ENCODE assay signal across 8 mouse cellular contexts in the genomic region with DNA sequence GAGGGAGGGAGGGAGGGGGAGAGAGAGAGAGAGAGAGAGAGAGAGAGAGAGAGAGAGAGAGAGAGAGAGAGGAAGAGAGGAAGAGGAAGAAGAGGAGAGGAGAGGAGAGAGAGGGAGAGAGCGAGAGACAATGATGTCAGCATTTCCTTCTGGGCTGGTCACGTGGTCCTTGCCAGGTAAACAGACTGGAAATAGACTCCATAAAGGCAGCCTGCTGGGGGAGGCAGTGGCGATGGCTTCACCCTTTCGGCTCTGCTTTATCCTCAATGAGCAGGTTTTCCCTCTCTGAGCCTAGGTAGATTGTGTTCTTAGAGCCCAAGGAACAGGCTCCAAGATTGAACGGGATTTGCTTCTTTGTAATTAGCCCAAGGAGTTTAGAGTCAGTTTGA.
DNase-seq lines count a peak whose midpoint lies in the region; ATAC-seq and TF ChIP-seq lines count a peak whose summit lies in the region.

No protein-coding gene starts in this region.

- no peak for ATAC-seq in forebrain, embryonic 14.5 days
- ATAC-seq in limb, embryonic 15.5 days (ENCODE audit: insufficient number of reproducible peaks, low FRiP score, low TSS enrichment, low read depth) = no peak

- DNase-seq in spleen, adult 2 months (ENCODE audit: low read depth in 1 of 2, low spot score in 2 of 2) = no peak
- no peak for DNase-seq in spleen, postnatal 10 days (ENCODE audit: low spot score in 2 of 2)
- DNase-seq in forebrain, embryonic 14.5 days (ENCODE audit: low spot score) = peak; percentile 68
- no peak for DNase-seq in spleen, adult 18-20 months
- no peak for DNase-seq in frontal cortex, postnatal 36 days (ENCODE audit: low spot score in 2 of 2)
- DNase-seq in left cerebral cortex, adult 11 months (ENCODE audit: low spot score) = no peak

- peak overlapping the region; percentile 12; the same call in 1 of the 2 replicates for H3K4me3 ChIP-seq in spleen, adult 2 months (ENCODE audit: extremely low read depth, insufficient read depth, insufficient read length)
- 0 out of 2 replicates have a peak overlapping the region, but pooled peaks have one; percentile 9 for H3K4me3 ChIP-seq in forebrain, embryonic 14.5 days (ENCODE audit: low read depth, low read length)
- peak overlapping the region; percentile 24; the same call in 1 of the 2 replicates for H3K4me3 ChIP-seq in limb, embryonic 15.5 days
- H3K4me3 ChIP-seq in small intestine, adult 2 months (ENCODE audit: low read depth, low read length) = peak overlapping the region; percentile 52

- no peak overlapping the region for H3K9ac ChIP-seq in forebrain, embryonic 14.5 days (ENCODE audit: low read length)
- no peak overlapping the region for H3K9ac ChIP-seq in limb, embryonic 15.5 days

- no peaks in the 10 kb centered on the region for H3K9me3 ChIP-seq in forebrain, embryonic 14.5 days (replicated peaks; ENCODE audit: control insufficient read depth, low read length)
- no peaks in the 10 kb centered on the region for H3K9me3 ChIP-seq in limb, embryonic 15.5 days

- peaks cover 7% of the 10 kb centered on the region; the same call in 1 of the 2 replicates for H3K4me1 ChIP-seq in spleen, adult 2 months (ENCODE audit: control insufficient read depth, insufficient read depth, insufficient read length)
- H3K4me1 ChIP-seq in forebrain, embryonic 14.5 days (ENCODE audit: control insufficient read depth, insufficient read depth, low read length) = peaks cover 19% of the 10 kb centered on the region
- H3K4me1 ChIP-seq in limb, embryonic 15.5 days = peaks cover 32% of the 10 kb centered on the region
- H3K4me1 ChIP-seq in small intestine, adult 2 months (ENCODE audit: control insufficient read depth, insufficient read depth, insufficient read length, low read length) = peaks cover 18% of the 10 kb centered on the region

- no peak for TF ChIP-seq CTCF in spleen, adult 2 months (IDR thresholded peaks at IDR 0.05; ENCODE audit: extremely low read depth, insufficient read depth, insufficient read length, insufficient replicate concordance)
- no peak for TF ChIP-seq CTCF in small intestine, adult 2 months (IDR thresholded peaks at IDR 0.05; ENCODE audit: extremely low read depth, insufficient read length, insufficient replicate concordance, low read depth, low read length)

- WGBS in spleen, adult 2 months = 6% methylated on average over 5 of the region's 5 CpGs
- 0% methylated on average over 5 of the region's 5 CpGs for WGBS in forebrain, embryonic 14.5 days
- WGBS in limb, embryonic 15.5 days = 5% methylated on average over 5 of the region's 5 CpGs
- WGBS in small intestine, adult 2 months = 3% methylated on average over 5 of the region's 5 CpGs

- no peaks in the 10 kb centered on the region for H3K36me3 ChIP-seq in spleen, adult 2 months (ENCODE audit: control insufficient read depth, insufficient read depth, low read length)
- H3K36me3 ChIP-seq in forebrain, embryonic 14.5 days (ENCODE audit: control insufficient read depth, insufficient read depth, low read length) = no peaks in the 10 kb centered on the region
- no peaks in the 10 kb centered on the region for H3K36me3 ChIP-seq in limb, embryonic 15.5 days
- H3K36me3 ChIP-seq in small intestine, adult 2 months (ENCODE audit: control insufficient read depth, insufficient read depth, low read length) = no peaks in the 10 kb centered on the region

- H3K4me2 ChIP-seq in forebrain, embryonic 14.5 days (ENCODE audit: low read length) = peak overlapping the region; percentile 42
- H3K4me2 ChIP-seq in limb, embryonic 15.5 days = peak overlapping the region; percentile 45

- TF ChIP-seq POLR2A in spleen, adult 2 months (IDR thresholded peaks at IDR 0.05; ENCODE audit: low read depth, low read length) = no peak
- TF ChIP-seq POLR2A in small intestine, adult 2 months (IDR thresholded peaks at IDR 0.05; ENCODE audit: low read depth, low read length) = no peak

- H3K27me3 ChIP-seq in spleen, adult 2 months (ENCODE audit: control insufficient read depth, insufficient read depth, low read length) = peaks cover 17% of the 10 kb centered on the region
- H3K27me3 ChIP-seq in forebrain, embryonic 14.5 days (replicated peaks; ENCODE audit: control insufficient read depth, insufficient read depth, low read length) = peaks cover 41% of the 10 kb centered on the region
- peaks cover 27% of the 10 kb centered on the region for H3K27me3 ChIP-seq in limb, embryonic 15.5 days
- peaks cover 22% of the 10 kb centered on the region for H3K27me3 ChIP-seq in small intestine, adult 2 months (ENCODE audit: control insufficient read depth, insufficient read depth, low read length)

- no peak overlapping the region for H3K27ac ChIP-seq in spleen, adult 2 months (ENCODE audit: insufficient read depth, low read length)
- no peak overlapping the region; the same call in 1 of the 2 replicates for H3K27ac ChIP-seq in forebrain, embryonic 14.5 days (ENCODE audit: low read depth, low read length)
- 0 out of 2 replicates have a peak overlapping the region, but pooled peaks have one; percentile 57 for H3K27ac ChIP-seq in limb, embryonic 15.5 days
- H3K27ac ChIP-seq in small intestine, adult 2 months (ENCODE audit: insufficient read depth, low read depth, low read length) = no peak overlapping the region
